Mouse (Mus musculus) ES-Bruce4 (cell line): Measurements from ENCODE around the gene Six1. TPM values are rescaled to one million over a fixed set of nuclear protein-coding genes. Genes with fewer than 3 reads are reported as not detected.

Experiments used
- H3K27ac ChIP-seq: 2 replicates; pipeline ENCODE4 v1.5.1; 2012; ENCODE audit warnings: low read length, inconsistent platforms; ENCODE audit not compliant: insufficient read depth
- H3K27me3 ChIP-seq: 2 replicates; pipeline ENCODE4 v1.6.1; 2012; ENCODE audit warnings: mild to moderate bottlenecking, low read length, inconsistent platforms; ENCODE audit not compliant: control insufficient read depth, poor library complexity, insufficient read depth, severe bottlenecking
- H3K36me3 ChIP-seq: 2 replicates; pipeline ENCODE4 v1.6.1; 2012; ENCODE audit warnings: inconsistent platforms, mild to moderate bottlenecking, low read length, moderate library complexity; ENCODE audit not compliant: control insufficient read depth, poor library complexity, insufficient read depth, severe bottlenecking
- H3K4me1 ChIP-seq: one replicate; pipeline ENCODE4 v1.8.1; 2011; ENCODE audit warnings: low read length; ENCODE audit not compliant: control insufficient read depth, insufficient read depth
- H3K4me3 ChIP-seq: 2 replicates; pipeline ENCODE4 v1.5.1; 2011; ENCODE audit warnings: low read depth, mild to moderate bottlenecking, low read length
- H3K9ac ChIP-seq: 2 replicates; pipeline ENCODE4 v1.6.1; 2012; ENCODE audit warnings: low read depth, mild to moderate bottlenecking, inconsistent platforms; ENCODE audit not compliant: poor library complexity, severe bottlenecking
- H3K9me3 ChIP-seq: replicated peaks from 2 replicates; pipeline ENCODE4 v1.6.1; 2012; ENCODE audit warnings: mild to moderate bottlenecking, low read length, inconsistent platforms; ENCODE audit not compliant: control insufficient read depth, poor library complexity, insufficient read depth, severe bottlenecking
- CTCF ChIP-seq: IDR thresholded peaks from one replicate; pipeline ENCODE4 v1.8.1; 2011; ENCODE audit warnings: low read depth, low read length
- EP300 ChIP-seq: IDR thresholded peaks from 2 replicates; pipeline ENCODE4 v1.6.1; 2011; ENCODE audit warnings: low read depth, low read length; ENCODE audit not compliant: insufficient read depth
- POLR2A ChIP-seq: IDR thresholded peaks from one replicate; pipeline ENCODE4 v1.8.1; 2011; ENCODE audit warnings: low read length; ENCODE audit not compliant: insufficient read depth
- polyA plus RNA-seq: library from polyadenylated mRNA; stranded (reverse); fragments of >200 nt; gene quantifications from 2 replicates; pipeline ENCODE4 v1.2.4, GENCODE M21; 2011; ENCODE audit warnings: low read depth; ENCODE audit not compliant: missing spikeins, insufficient read depth, insufficient read length

The Six1 gene
- polyA plus RNA-seq, 1 experiment: 2.9 TPM

- no peak overlapping the region for H3K9ac ChIP-seq
- H3K4me3 ChIP-seq: no peak overlapping the region
- no peaks in the 10 kb centered on the region for H3K4me1 ChIP-seq
- H3K36me3 ChIP-seq: no peaks in the 10 kb centered on the region
- TF ChIP-seq EP300 (no peak), POLR2A (no peak), CTCF (no peak)
- H3K27ac ChIP-seq: no peak overlapping the region
- H3K27me3 ChIP-seq: no peaks in the 10 kb centered on the region
- no peaks in the 10 kb centered on the region for H3K9me3 ChIP-seq
These were observed 28.2 kb downstream of the Six1 start for GRCm38 (mm10) chr12:73025490-73025889.

GRCm38 (mm10) chr12:73020941-73021340 is 32.7 kb downstream of the Six1 start:
- no peaks in the 10 kb centered on the region for H3K9me3 ChIP-seq
- no peak overlapping the region for H3K27ac ChIP-seq
- no peaks in the 10 kb centered on the region for H3K27me3 ChIP-seq
- H3K4me1 ChIP-seq: no peaks in the 10 kb centered on the region
- no peak overlapping the region for H3K9ac ChIP-seq
- no peak for TF ChIP-seq EP300
- TF ChIP-seq CTCF: no peak
- no peak for TF ChIP-seq POLR2A
- H3K4me3 ChIP-seq: no peak overlapping the region
- H3K36me3 ChIP-seq: no peaks in the 10 kb centered on the region

DNA sequence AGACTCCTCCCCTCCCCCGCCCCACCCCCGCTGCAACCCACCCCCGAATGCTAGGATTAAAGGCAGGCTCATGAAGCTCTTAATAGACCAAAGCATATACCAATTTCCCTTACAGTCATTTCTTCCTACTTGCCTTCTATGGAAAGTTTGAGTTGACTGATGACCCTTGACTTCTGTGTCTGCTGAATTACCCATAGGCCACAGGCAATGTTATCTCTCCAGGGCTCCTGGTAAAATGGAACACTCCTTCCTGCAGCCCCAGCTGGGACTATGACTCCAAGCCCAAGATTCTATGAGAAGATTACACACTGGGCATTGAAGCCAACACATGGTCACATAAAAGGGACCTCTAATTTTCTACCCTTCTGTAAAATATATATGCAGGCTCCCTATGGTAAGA is 33.3 kb downstream of the Six1 start:
- Histone ChIP-seq H3K9me3 (no peaks in the 10 kb centered on the region), H3K9ac (no peak overlapping the region), H3K4me1 (no peaks in the 10 kb centered on the region), H3K4me3 (no peak overlapping the region), H3K36me3 (no peaks in the 10 kb centered on the region), H3K27ac (no peak overlapping the region), H3K27me3 (no peaks in the 10 kb centered on the region)
- TF ChIP-seq POLR2A: no peak
- no peak for TF ChIP-seq EP300
- TF ChIP-seq CTCF: no peak

GRCm38 (mm10) chr12:73018838-73019237 is 34.8 kb downstream of the Six1 start:
- H3K4me3 ChIP-seq: no peak overlapping the region
- TF ChIP-seq EP300 (no peak), CTCF (no peak)
- no peaks in the 10 kb centered on the region for H3K27me3 ChIP-seq
- no peaks in the 10 kb centered on the region for H3K36me3 ChIP-seq
- no peaks in the 10 kb centered on the region for H3K9me3 ChIP-seq
- no peak overlapping the region for H3K27ac ChIP-seq
- no peaks in the 10 kb centered on the region for H3K4me1 ChIP-seq
- H3K9ac ChIP-seq: no peak overlapping the region

DNA sequence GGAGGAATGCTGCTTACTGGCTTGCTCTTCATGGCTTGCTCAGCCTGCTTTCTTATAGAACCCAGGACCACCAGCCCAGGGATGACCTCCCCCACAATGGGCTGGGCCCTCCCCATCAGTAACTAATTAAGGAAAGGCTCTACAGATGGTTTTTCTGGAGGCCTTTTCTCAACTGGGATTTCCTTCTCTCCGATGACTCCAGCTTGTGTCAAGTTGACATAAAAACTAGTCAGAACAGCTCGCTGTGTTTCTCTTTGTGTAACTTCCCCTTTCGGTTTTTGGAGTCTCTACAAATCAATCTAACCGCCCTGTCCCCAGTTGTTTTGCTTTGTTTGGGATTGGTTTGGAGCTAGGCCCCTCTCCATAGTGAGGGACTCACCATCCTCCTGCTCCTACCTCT is 37.5 kb downstream of the Six1 start:
- no peak overlapping the region for H3K4me3 ChIP-seq
- H3K36me3 ChIP-seq: no peaks in the 10 kb centered on the region
- H3K9ac ChIP-seq: no peak overlapping the region
- no peak overlapping the region for H3K27ac ChIP-seq
- H3K9me3 ChIP-seq: no peaks in the 10 kb centered on the region
- no peak for TF ChIP-seq POLR2A
- no peak for TF ChIP-seq EP300
- H3K4me1 ChIP-seq: no peaks in the 10 kb centered on the region
- H3K27me3 ChIP-seq: no peaks in the 10 kb centered on the region

GRCm38 (mm10) chr12:73014311-73014710 is 39.4 kb downstream of the Six1 start:
- Histone ChIP-seq H3K27me3 (no peaks in the 10 kb centered on the region), H3K9ac (no peak overlapping the region), H3K36me3 (no peaks in the 10 kb centered on the region), H3K4me3 (no peak overlapping the region), H3K4me1 (no peaks in the 10 kb centered on the region), H3K27ac (no peak overlapping the region), H3K9me3 (no peaks in the 10 kb centered on the region)
- TF ChIP-seq CTCF (no peak), EP300 (no peak), POLR2A (no peak)

- TF ChIP-seq POLR2A (no peak), EP300 (no peak), CTCF (no peak)
- no peaks in the 10 kb centered on the region for H3K36me3 ChIP-seq
- no peak overlapping the region for H3K9ac ChIP-seq
- no peak overlapping the region for H3K4me3 ChIP-seq
- H3K4me1 ChIP-seq: no peaks in the 10 kb centered on the region
- no peak overlapping the region for H3K27ac ChIP-seq
- no peaks in the 10 kb centered on the region for H3K9me3 ChIP-seq
- H3K27me3 ChIP-seq: no peaks in the 10 kb centered on the region
These were observed 40.9 kb downstream of the Six1 start for GRCm38 (mm10) chr12:73012824-73013223.
